Mouse (Mus musculus): Measurements from ENCODE around the gene Manbal. TPM values are rescaled to one million over a fixed set of nuclear protein-coding genes. Genes with fewer than 3 reads are reported as not detected.

The Manbal gene
- total RNA-seq (2021) (10 to 100 TPM; 31.0 to 37.6 TPM), polyA plus RNA-seq (2012; rRNA removed) (85.8 and 87.4 TPM in 2 replicates)
- long read RNA-seq, transcript Manbal-201 (3 exons, 1,107 nt) = major isoform, 36 of 48 reads
- long read RNA-seq, partial matches to known transcripts = 7 of 48 reads
- long read RNA-seq, other reads (novel, unspliced or antisense) = 5 of 48 reads

DNA sequence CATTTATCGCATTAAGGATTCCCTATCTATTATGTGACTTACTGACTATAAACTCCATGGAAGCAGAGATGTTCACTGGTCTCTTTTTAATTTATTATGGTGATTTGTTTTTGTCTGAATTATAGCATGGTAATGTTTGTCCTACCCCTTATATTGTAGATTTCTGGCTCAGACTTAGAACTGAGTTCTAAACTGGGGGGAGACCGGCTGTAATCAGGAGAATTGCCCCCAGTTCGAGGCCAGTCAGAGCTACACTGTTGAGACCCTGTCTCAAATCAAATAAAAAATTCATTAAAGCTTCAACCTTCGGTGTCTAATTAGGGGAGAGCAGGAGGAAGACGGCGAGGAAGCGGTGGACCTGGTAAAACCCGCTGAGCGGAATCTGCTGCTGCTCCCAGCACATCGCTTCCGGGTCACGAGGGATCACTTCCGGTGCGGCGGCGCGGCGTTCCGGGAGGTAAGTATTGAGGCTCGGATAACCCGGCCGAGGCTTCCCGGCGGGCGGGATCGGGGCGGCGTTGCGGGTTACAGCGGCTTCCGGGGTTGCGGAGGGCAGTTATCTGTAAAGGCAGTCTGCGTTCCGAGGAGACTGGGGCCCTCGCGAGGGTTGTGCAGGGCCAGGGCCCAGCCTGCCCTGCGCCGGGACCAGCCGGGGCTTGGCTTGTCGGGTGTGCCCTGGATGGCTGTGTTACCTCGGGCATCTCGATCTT lies at the start of gene Manbal:
Gene Manbal, plus strand, starts transcription at position 411 of the 710 bp plus-strand sequence.
- DNase-seq = peak; percentile 96

DNA sequence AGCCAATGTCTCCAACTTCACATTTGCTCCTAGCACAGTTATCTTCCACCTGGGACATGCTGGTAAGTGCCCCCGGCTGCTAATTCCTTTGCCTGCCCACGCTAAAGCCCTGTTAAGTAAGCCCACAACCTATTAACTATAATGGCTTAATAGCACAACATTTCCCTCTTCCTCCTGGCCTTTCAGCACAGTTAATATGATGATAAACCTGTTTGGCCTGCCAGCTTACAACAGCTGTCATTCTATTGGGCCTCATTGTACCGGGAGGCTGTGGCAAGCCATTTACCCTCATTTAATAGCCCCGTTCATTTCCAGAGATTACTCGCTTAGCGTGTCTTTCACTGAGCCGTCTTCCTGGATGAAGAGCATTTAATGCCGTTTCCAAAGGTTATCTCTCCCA lies 47.3 kb upstream of the Manbal start:
- DNase-seq = no peak

DNA sequence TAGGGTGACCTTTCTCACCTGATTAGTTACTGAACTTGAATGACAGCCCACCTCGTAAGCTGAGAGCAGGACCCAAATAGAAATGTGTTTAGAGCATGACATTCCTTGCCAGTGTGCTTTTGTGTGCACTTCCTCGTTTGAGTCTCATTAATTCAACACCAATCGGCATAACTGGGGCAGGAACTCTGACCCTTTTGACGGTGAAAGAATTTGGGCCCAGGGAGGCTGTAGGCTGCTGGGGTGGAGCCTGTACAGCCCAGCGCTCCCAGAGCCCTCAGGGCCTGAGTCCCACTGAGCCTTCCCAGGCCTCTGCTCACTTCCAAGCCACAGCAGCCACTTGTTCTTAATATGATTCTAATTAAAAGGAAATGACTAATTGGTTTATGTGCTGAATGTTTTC lies 46.5 kb upstream of the Manbal start:
- DNase-seq = no peak

DNA sequence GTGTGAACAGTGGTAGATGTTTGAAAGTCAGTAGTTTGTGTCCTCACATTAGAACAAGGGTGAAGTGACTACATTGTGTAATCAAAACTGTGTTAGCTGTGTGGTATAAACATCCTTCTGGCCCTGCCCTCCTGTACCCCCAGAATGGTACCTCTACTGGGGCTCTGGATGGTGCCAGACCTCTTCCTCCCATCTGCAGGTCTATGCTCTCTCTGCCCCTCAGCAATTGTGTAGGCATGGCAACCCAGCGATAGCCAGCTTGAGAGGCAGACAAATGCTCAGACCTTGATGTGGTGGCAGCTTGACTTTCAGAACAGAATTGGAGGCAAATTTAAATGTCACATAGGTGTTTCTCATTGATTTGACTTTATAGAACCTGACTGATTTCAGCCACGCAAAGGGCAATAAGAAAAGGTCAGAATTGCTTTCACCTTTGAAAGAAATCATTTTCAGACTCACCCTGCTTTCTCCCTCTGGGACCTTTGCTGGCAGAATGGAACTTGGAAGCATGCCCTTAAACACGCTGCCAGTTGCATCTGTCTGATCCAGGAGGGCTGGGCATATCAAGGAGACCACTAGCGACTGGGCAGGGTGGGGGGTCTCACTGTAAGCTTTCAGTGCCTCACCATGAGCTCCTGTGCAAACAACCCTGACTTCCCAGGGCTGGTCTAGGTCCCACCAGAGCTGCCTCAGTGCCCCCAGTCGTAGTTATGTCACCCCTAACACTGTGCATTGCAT lies 45.2 kb upstream of the Manbal start:
- DNase-seq = peak; percentile 14

DNA sequence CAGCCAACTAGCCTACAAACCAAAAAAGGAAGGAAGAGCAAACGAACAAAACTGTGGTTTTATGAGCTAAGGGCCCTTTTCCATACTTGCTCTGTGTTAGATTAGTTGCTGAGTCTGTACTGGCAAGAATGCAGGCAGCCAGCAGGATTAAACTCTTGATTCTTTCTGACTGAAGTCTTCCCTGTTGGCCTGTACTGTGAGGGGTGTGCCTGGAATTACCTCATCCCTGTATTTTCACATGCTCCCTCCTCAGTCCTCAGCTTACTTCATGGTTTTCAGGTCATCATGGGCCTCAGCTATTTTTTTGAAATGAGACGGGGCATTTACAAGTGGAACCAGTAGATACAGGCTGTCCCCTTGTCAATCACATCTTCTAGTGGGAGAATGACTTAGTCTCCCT lies 42.2 kb upstream of the Manbal start:
- DNase-seq = no peak

DNA sequence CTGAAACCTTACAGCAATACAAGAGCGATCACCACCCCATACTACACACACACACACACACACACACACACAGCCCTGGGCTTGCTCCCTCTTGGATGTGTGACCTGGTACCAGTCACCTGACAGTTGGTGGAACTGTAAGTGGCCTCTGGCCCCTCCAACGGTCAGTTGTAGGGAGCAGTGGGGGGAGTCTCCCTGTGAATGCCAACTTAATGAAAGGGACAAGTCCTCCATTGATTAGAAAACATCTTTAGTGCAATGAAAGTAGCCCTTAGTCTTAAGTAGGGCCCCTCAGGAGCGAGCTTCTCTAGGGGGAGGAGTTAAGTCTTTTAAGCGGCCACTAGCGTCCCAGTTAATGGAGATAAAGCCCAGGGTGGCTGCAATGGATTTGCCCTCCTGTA lies 39.3 kb upstream of the Manbal start:
- DNase-seq = no peak

DNA sequence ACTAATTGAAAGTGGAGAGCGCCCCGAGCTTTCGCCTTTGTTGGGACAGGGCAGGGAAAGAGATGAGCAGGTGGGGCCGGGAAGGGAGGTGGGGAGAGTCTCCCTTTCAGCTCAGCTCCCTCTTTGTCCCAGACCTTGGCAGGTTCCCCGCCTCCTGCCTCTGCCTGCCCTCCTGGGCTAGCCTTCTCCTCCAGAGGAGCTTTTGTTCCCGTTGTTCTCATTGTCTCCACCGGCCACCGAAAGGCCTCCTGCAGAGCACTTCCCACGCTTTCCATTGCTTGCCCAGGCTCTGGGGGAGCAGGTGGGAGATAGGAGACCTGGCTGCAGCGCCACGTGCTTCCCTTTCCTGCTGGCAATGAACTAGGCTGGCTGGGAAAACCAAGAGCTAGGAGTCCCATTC lies 38.8 kb upstream of the Manbal start:
- DNase-seq = no peak

DNA sequence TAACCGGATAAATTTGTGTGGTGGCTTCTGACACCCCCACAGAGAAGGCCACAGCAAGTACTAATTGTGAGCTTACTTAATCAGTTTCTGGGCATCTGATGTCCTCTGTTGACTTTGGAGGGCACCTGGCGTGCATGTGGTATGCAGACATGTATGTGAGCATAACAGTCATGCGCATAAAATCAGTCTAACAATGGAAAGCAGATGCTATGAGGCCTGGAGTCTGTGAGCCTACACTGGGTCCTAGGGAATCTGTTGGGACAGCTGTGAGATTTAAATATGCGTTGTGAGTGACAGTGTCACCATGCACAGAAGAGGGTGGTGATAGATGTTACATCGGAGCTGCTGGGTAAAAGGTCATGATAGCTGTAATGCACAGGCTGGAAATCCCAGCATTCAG lies 35.3 kb upstream of the Manbal start:
- DNase-seq = no peak

DNA sequence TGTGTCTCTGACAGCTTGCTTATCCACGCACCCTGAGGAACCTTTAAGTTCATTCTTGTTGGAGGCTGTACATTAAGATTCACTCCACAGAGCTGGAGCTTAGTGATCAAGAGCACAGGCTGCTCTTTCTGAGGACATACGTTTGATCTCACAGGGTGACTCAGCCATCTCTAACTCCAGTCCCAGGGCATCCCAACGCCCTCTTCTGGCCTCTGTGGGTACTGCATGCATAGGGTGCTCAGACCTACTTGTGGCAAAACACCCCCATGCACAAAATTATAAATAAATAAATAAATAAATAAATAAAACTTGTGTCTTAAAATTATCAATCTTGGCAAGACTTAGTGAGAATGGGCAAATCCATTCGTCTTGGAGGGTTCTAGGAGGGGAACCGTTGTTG lies 28.7 kb upstream of the Manbal start:
- DNase-seq = peak; percentile 70

DNA sequence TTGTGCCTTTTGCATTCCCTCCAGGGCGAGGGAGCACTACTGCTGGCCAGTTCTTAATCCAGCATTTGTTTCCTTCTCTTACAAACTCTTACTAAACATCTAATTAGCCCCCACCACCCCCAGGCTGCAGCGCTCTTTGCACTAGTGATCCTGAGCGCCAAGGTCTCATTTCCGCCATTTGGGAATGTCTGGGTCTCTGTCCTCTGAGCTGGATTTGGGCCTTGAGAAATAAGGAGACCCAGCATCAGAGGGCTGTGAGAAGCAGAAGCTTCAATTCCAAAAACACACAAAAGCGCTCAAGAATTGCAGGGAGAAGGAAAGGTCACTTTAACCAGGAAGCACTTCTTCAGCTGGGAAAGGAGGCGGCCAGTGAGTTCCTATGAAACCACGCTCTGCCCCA lies 27.9 kb upstream of the Manbal start:
- no peak for DNase-seq

DNA sequence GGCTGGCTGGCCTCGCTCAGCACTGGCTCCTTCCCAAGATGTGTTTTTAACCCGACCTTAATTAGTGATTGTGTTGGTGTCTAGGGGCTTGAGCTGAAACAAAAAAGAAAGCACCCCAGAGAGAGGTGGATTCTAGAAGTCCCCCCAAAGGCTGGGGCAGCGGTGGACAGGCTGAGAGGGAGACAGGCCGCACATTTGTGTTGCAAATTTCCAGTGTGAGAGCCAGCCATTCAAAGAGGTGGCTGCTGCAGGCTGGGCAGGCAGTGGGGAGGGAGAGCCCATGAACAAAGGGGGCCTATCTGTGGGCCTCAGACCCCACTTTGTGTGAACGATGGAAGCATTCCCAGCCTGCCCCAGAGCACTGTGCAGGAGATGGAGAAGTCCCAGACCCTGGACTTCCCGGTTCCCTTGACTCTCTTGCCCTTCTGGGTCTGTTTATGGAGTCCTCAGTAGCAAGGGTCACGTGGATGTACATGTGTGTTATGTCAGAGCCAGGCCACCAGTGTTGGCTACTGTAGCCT lies 27.1 kb upstream of the Manbal start:
- no peak for DNase-seq

DNA sequence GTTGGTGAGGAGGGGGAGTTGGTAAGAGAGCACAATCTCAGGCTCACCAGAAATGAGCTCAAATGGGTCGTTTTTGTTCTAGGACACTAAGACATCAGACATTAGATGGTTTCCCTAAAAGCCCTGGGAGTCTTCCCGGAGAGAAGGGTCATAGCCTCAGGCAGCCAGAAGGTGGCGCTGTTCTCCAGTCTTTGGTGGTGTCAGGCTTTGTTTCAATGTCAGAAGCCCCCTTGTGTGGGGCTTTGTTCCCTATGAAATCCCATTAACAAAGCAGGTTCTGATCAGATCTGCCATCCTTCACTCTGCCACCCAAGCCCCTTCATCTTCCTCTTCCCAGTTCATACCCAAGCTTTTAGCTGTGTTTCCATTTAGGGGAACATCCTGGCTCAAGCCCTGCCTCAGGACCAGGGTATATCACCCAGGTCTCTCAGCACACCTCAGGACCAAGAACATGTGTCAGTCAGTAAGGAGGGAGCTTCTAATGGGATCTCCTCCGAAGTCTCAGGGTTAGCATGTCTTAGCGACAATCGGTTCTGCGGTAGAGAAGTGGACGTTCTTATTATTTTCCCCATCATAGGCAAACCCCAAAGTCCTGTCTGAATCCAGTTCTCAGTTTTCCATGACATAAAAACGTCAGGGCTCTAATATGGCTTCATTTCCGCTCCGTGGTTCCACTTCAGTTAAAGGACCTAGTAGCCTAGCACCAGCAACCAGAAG lies 25.7 kb upstream of the Manbal start:
- DNase-seq = peak; percentile 40

DNA sequence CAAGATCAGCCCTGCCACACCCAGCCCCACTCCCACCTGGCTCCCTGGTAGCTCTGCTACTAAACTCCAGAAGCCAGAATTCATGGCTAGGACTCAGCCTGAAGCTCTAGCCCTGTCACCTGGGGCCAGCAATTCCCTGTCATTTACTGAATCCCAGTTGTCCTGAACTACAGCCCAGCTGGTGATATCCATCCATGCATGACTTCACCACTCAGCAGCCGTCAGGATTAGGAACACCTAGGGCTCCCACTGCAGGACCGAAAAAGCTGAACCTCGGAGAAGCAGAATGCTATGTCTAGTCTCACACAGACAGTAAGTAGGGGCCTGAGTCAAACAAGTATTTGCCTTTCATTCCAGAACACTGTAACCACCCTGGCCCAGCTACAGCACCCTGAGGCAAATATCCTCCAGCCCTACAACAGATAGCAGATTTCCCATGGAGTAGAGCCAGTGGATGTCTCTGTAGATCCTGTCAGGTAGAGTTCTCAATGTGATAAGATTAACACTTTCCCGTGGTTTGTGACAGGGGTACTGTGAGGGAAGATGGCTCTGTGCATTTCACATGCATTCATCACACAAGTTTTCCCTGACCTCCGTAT lies 25.0 kb upstream of the Manbal start:
- no peak for DNase-seq

DNA sequence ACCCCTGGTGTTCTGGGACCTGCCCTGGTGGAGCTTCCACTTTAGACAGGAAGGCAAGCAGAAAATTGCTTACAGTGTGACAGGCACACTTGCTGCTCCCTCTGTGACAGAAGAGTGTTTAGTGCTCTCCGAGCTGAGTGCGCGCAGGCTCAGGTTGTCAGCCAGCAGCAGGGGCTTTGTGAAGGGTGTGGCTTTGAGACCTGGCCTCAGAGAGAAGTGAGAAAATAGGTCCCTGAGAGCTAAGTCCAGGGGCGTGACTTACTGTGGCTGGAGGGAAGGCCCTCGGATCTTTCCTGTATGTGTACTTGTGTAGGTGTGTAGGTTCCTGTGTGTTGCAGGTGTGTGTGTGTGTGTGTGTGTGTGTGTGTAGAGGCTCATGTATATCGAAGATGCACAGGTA lies 24.1 kb upstream of the Manbal start:
- DNase-seq = no peak

DNA sequence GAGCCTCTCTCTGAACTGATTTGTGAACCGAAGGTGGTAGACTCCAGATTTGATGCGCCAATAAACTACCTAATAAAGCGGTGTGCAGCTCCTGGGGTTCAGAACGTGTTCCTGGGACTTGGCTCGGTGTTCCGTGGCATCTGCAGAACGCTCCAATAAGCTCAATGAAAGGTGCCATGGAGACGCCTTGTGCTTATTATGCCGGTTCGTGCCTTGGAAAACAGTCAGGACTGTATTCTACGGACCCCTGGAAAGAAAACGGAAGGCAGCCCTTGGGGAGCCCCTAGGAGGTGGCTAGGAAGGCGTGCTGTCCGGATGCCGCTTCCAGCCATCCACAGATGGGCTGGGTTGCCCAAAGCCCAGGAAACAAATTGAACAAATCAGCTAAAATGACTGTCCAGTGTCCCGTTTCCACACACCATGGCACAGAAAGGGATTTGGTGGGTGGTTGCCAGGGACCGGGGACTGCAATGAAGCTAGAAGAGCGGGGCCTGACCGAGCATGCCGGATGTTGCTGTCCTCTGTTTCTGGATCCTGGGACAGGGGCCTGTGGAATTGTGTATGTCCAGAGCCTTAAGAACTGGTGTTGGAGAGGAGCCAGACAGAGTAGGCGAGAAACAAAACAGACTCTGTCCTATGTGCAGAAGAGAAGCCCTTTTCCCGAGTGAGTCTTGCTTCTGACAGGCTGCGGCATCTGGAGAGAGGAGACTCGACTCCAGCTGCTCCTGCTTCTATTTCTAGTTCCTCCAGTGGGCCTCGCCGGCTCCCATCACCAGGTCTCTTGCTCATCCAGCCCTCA lies 19.8 kb upstream of the Manbal start, which contains the start of gene Ghrh:
Gene Ghrh, minus strand, starts transcription at position 146 of the 799 bp plus-strand sequence.
- DNase-seq = no peak

DNA sequence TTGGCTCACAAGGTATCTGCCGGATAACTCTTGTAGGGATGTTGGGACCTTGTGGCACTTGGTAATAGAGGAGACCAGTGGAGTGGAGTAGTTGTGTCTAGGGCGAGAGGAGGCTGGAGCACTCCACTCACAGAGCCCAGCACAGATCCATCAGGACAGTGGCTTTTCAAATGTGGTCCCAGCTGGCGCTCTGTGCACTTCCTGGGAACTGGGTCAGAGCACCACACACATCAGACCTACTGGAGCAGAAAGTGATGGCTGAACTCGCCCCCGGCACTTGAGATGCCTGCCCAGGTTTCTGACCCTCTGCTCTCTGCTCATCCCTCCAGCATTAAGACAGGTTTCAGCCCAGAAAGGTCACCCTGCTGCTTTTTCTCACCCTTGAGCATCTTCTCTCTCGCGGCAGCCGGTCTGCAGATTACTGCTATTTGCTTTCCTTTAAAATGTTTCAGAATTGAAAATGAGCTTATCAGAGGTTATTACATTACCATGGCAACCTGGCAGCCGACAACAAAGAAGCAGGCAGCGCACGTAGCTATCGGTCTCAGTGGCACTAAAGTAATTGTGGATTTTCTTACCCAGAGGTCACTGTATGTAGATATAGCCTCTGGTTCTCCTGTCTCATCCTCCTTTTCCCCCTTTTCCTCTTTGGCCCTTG lies 18.1 kb upstream of the Manbal start:
- DNase-seq = no peak

DNA sequence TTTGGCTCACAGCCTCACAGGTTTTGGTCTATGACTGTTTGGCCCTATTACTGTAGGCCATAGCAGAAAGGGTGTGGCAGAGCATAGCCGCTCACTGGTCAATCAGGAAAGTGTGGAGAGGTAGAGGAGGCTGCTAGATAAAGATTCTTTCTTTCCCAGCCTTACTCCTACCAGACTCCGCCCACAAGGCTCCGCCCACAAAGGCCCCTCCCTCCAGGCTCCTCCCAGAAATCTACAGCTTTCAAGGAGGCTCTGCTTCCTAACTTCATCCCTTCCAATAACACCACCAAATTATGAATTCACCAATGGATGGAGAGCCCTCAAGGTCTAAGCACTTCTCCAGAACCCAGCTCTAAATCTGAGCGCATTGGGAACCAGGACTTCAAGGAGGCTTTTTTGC lies 14.2 kb upstream of the Manbal start:
- no peak for DNase-seq

DNA sequence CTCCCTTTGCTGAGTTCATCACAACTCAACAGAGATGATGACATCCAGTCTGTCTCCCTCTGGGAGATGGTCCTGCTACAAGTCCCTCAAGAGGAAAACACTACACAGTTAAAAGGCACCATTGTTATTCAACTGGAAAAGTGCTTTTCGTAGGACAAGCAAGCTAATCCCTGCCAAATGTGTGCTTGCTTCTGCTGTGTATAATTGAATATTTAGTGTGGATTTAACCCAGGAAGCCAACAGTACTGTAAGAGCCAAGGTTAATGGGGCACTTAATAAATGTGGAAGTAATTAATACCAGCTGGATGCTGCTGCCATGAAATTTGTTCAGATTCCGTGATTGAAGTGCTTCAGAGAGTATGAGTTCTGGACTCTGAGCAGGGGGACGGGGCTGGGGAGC lies 13.3 kb upstream of the Manbal start:
- no peak for DNase-seq

DNA sequence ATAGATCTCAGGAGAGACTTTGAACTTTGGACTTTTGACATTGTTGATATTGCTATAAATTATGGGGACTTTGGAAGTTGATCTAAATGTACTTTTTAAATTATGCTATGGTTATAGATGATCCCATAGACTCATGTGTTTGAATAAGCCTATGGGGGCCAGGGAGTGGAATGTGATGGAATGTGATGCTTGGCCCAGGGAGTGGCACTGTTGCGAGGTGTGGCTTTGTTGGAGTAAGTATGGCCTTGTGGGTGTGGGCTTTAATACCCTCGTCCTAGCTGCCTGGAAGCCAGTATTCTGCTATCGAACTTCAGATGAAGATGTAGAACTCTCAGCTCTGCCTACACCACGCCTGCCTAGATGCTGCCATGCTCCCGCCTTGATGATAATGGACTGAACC lies 7.4 kb upstream of the Manbal start:
- DNase-seq = no peak

DNA sequence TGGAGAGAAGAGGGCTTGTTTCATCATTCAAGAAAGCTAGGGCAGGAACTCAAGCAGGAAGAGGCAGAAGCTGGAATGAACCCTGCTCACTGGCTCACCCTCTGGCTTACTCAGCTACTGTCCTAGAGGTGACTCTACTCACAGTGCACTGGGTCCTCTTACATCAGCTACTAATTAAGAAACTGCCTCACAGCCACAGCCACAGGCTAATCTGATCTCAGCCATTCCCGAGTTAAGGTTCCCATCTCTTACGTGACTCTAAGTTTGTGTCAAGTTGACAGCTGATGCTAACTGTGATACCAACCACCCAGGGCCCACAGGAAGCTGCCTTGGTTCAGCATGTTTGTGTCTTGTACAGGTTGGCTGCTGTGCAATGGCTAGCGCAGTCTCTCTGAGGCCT lies 4.4 kb upstream of the Manbal start:
- no peak for DNase-seq

DNA sequence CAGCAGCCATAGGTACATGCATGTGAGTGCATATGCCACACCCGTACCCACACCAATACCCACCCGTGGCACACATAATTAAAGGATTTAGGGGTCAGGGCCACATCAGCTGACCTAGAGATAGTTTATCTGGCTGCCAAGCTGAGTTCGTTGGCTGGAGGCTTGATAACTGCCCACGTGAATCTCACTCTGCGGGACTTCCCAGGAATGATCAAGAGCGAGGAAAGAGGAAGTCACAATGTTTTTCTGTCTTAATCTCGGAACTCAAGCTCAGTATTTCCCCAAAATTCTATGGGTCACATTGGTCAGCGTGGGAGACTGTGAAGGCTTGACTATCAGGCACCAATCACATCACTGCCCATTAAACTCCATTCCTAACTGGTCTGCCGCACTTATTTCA lies 632 bp upstream of the Manbal start:
- DNase-seq = no peak
